Mouse (Mus musculus) lung, postnatal 0 days (tissue): ENCODE results near the gene Wscd2.

Experiments used
- CTCF ChIP-seq: IDR thresholded peaks from 2 replicates; pipeline ENCODE4 v1.5.1; 2016; ENCODE audit warnings: antibody characterized with exemption, mild to moderate bottlenecking
- EP300 ChIP-seq: IDR thresholded peaks from 2 replicates; pipeline ENCODE4 v1.6.1; 2016; ENCODE audit warnings: antibody characterized with exemption, mild to moderate bottlenecking, control low read depth

DNA sequence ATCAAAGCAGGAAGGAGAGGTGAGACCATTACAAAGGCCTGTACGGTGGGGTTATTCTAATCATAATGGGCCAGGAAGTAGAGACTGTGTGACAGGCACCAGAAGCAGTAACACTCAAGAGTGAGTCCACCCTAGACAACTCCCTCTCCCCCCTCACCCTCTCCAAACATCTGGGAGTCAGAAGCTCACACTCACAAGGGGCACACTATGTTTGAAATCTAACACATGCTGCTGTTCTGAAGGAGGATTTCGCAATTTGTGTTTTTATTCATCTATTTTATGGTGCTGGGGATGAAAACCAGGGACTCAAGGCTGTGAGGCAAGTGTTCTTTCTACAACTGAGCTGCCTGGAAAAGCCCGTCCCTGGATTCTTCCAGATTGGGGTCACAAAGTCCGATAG, 114.6 kb downstream of the Wscd2 start:
- TF ChIP-seq CTCF, result no peak
- peak; percentile 96 for TF ChIP-seq EP300
